22 mouse cellular contexts compared by ENCODE assay signal in genomic region chr10:5547769-5548168, GRCm38 (mm10). TPM values are rescaled to one million over a fixed set of nuclear protein-coding genes. Genes with fewer than 3 reads are reported as not detected.
A peak's percentile ranks its signal among the peaks of the same experiment; 100 is the strongest.
DNase-seq lines count a peak whose midpoint lies in the region; ATAC-seq and TF ChIP-seq lines count a peak whose summit lies in the region.
"Had no signal": no experiment of that assay in that cellular context is flagged by ENCODE, and none has a peak within 500 bp of the region (broad histone marks: within the 10 kb centered on the region; RNA-seq: fewer than 3 reads in every experiment).

No protein-coding gene starts in this region.

- H3K4me3 ChIP-seq in megakaryocyte, embryonic 14.5 days (replicated peaks): peak overlapping the region; percentile 92
- no peak overlapping the region for H3K4me3 ChIP-seq in hindbrain, postnatal 0 days (ENCODE audit: low read length)
- H3K4me3 ChIP-seq in midbrain, postnatal 0 days (ENCODE audit: low read depth, low read length): no peak overlapping the region
- H3K4me3 ChIP-seq: embryonic facial prominence, embryonic 12.5 days; forebrain, embryonic 15.5 days; heart, embryonic 10.5 days; hindbrain, embryonic 13.5 days; intestine, embryonic 15.5 days had no signal

- no peaks in the 10 kb centered on the region for H3K9me3 ChIP-seq in megakaryocyte, embryonic 14.5 days
- H3K9me3 ChIP-seq in hindbrain, postnatal 0 days (ENCODE audit: low read length): no peaks in the 10 kb centered on the region
- no peaks in the 10 kb centered on the region for H3K9me3 ChIP-seq in midbrain, postnatal 0 days (ENCODE audit: low read length)
- H3K9me3 ChIP-seq: embryonic facial prominence, embryonic 12.5 days; forebrain, embryonic 15.5 days; G1E; heart, embryonic 10.5 days; hindbrain, embryonic 13.5 days; intestine, embryonic 15.5 days had no signal

- no peak for TF ChIP-seq CTCF in hindbrain, postnatal 0 days (IDR thresholded peaks at IDR 0.05; ENCODE audit: low read depth)
- TF ChIP-seq CTCF in midbrain, postnatal 0 days (IDR thresholded peaks at IDR 0.05): no peak

- peaks cover 80% of the 10 kb centered on the region for H3K4me1 ChIP-seq in megakaryocyte, embryonic 14.5 days
- H3K4me1 ChIP-seq in hindbrain, postnatal 0 days (ENCODE audit: insufficient read depth, low read length): peaks cover 4% of the 10 kb centered on the region; the same call in 1 of the 2 replicates
- no peaks in the 10 kb centered on the region; the same call in 1 of the 2 replicates for H3K4me1 ChIP-seq in midbrain, postnatal 0 days (ENCODE audit: insufficient read depth, low read length)

- H3K9ac ChIP-seq in hindbrain, postnatal 0 days (replicated peaks; ENCODE audit: low read length): no peak overlapping the region
- no peak overlapping the region for H3K9ac ChIP-seq in midbrain, postnatal 0 days (replicated peaks; ENCODE audit: low read length, poor library complexity, severe bottlenecking)
- H3K9ac ChIP-seq: embryonic facial prominence, embryonic 12.5 days; forebrain, embryonic 15.5 days; hindbrain, embryonic 13.5 days; intestine, embryonic 15.5 days had no signal

- no peak overlapping the region for H3K27ac ChIP-seq in hindbrain, postnatal 0 days
- no peak overlapping the region for H3K27ac ChIP-seq in midbrain, postnatal 0 days (ENCODE audit: low read depth, low read length)
- H3K27ac ChIP-seq: embryonic facial prominence, embryonic 12.5 days; forebrain, embryonic 15.5 days; heart, embryonic 10.5 days; hindbrain, embryonic 13.5 days; intestine, embryonic 15.5 days had no signal

- no peak overlapping the region for H3K4me2 ChIP-seq in hindbrain, postnatal 0 days (ENCODE audit: low read depth, low read length)
- H3K4me2 ChIP-seq in midbrain, postnatal 0 days (ENCODE audit: low read depth, low read length, poor library complexity, severe bottlenecking): no peak overlapping the region
- H3K4me2 ChIP-seq: embryonic facial prominence, embryonic 12.5 days; forebrain, embryonic 15.5 days; hindbrain, embryonic 13.5 days; intestine, embryonic 15.5 days had no signal

- H3K36me3 ChIP-seq in megakaryocyte, embryonic 14.5 days (replicated peaks; ENCODE audit: low read length): peaks cover 45% of the 10 kb centered on the region
- H3K36me3 ChIP-seq in hindbrain, postnatal 0 days (ENCODE audit: insufficient read depth, low read length): no peaks in the 10 kb centered on the region
- no peaks in the 10 kb centered on the region for H3K36me3 ChIP-seq in midbrain, postnatal 0 days (ENCODE audit: insufficient read depth, low read length)
- H3K36me3 ChIP-seq: embryonic facial prominence, embryonic 12.5 days; forebrain, embryonic 15.5 days; G1E; heart, embryonic 10.5 days; hindbrain, embryonic 13.5 days; intestine, embryonic 15.5 days had no signal

- H3K27me3 ChIP-seq in megakaryocyte, embryonic 14.5 days (replicated peaks): no peaks in the 10 kb centered on the region
- H3K27me3 ChIP-seq in hindbrain, postnatal 0 days (ENCODE audit: insufficient read depth, low read length): no peaks in the 10 kb centered on the region
- no peaks in the 10 kb centered on the region for H3K27me3 ChIP-seq in midbrain, postnatal 0 days (ENCODE audit: insufficient read depth, low read length)
- H3K27me3 ChIP-seq: hindbrain, embryonic 13.5 days had no signal

- ATAC-seq in cerebellum, adult (ENCODE audit: insufficient number of reproducible peaks, low FRiP score, low TSS enrichment): no peak
- no peak for ATAC-seq in megakaryocyte, adult 5-6 weeks (ENCODE audit: poor library complexity, severe bottlenecking)
- no peak for ATAC-seq in hindbrain, postnatal 0 days
- no peak for ATAC-seq in midbrain, postnatal 0 days (ENCODE audit: low FRiP score)
- ATAC-seq: CD4-positive, CD25-positive, alpha-beta regulatory T cell, adult 4 months; forebrain, embryonic 15.5 days; intestine, embryonic 15.5 days had no signal

- peak; percentile 39 for DNase-seq in cerebellum, adult 11 months
- DNase-seq in cerebellum, adult 9-11 months: peak; percentile 56
- DNase-seq in hindbrain, postnatal 0 days (ENCODE audit: low spot score): no peak
- no peak for DNase-seq in midbrain, postnatal 0 days (ENCODE audit: low spot score)
- no peak for DNase-seq in right cerebral cortex, postnatal 4 days
- DNase-seq: adrenal gland, adult 8-10 months; adrenal gland, postnatal 36 days; B cell, adult 2 months; gastrocnemius, postnatal 14 days; heart, postnatal 10 days; heart, postnatal 4 days; kidney, adult 18-20 months had no signal

- 90% methylated on average over 9 of the region's 9 CpGs for WGBS in hindbrain, postnatal 0 days
- WGBS in midbrain, postnatal 0 days: 93% methylated on average over 9 of the region's 9 CpGs

RNA-seq across cellular contexts. Expression of gene Syne1, which starts 3.5 kb away (rescaled TPM):
- polyA plus RNA-seq in megakaryocyte, embryonic 14.5 days (2012; ENCODE audit: insufficient read depth, low replicate concordance): 5.3 and 9.0 TPM in 2 replicates
- 69.0 and 85.1 TPM in 2 replicates for total RNA-seq in megakaryocyte, adult 5-6 weeks (2015)
- total RNA-seq in megakaryocyte, adult 5-6 weeks (2017): 103 and 141 TPM in 2 replicates
- 84.4 and 93.3 TPM in 2 replicates for total RNA-seq in hindbrain, postnatal 0 days (2014; rRNA removed)
- 18.3 and 18.7 TPM in 2 replicates for polyA plus RNA-seq in hindbrain, postnatal 0 days (2015; fragmentation: Nextera tagmentation; extraction: Ambion mirVana)
- 99.3 and 107 TPM in 2 replicates for total RNA-seq in midbrain, postnatal 0 days (2014; rRNA removed)
- 15.1 and 18.6 TPM in 2 replicates for polyA plus RNA-seq in midbrain, postnatal 0 days (2015; fragmentation: Nextera tagmentation; extraction: Ambion mirVana)

RNA-seq across cellular contexts. Expression of gene Myct1, which starts 45.8 kb away (rescaled TPM):
- polyA plus RNA-seq in megakaryocyte, embryonic 14.5 days (2012; ENCODE audit: insufficient read depth, low replicate concordance): 159 and 231 TPM in 2 replicates
- 0.05 TPM in 1 of 2 replicates, not detected in the other for total RNA-seq in megakaryocyte, adult 5-6 weeks (2015)
- total RNA-seq in megakaryocyte, adult 5-6 weeks (2017): 0.15 TPM in 1 of 2 replicates, not detected in the other
- 0.43 and 0.89 TPM in 2 replicates for total RNA-seq in hindbrain, postnatal 0 days (2014; rRNA removed)
- 0.91 and 1.0 TPM in 2 replicates for polyA plus RNA-seq in hindbrain, postnatal 0 days (2015; fragmentation: Nextera tagmentation; extraction: Ambion mirVana)
- total RNA-seq in midbrain, postnatal 0 days (2014; rRNA removed): 0.28 and 0.38 TPM in 2 replicates
- polyA plus RNA-seq in midbrain, postnatal 0 days (2015; fragmentation: Nextera tagmentation; extraction: Ambion mirVana): 0.61 and 0.79 TPM in 2 replicates
- polyA plus RNA-seq: CD4-positive, CD25-positive, alpha-beta regulatory T cell, adult 4 months had no signal

Comparison
In these comparisons a context has a peak if more than half of its experiments do, and no peak if none do; other contexts are left out.
1. DNase-seq: peak in cerebellum, adult 11 months (single experiment) and cerebellum, adult 9-11 months (single experiment); none in hindbrain, postnatal 0 days (single experiment), midbrain, postnatal 0 days (single experiment) and right cerebral cortex, postnatal 4 days (single experiment).